Mouse (Mus musculus) effector memory CD4-positive, alpha-beta T cell, adult 7 months (primary cell): Measurements from ENCODE around the gene Elobl. TPM values are rescaled to one million over a fixed set of nuclear protein-coding genes. Genes with fewer than 3 reads are reported as not detected.

Experiments used
- polyA plus RNA-seq: library from polyadenylated mRNA; unstranded; fragments of 100-300 nt; shearing (Covaris generic); gene quantifications from one replicate; pipeline ENCODE4 v1.2.1, GENCODE M21; 2017

Elobl gene
- polyA plus RNA-seq: not detected

GRCm38 (mm10) chr11:88966881-88967361 is at the start of gene Elobl:
Elobl (minus strand) TSS chr11:88966931.

GRCm38 (mm10) chr11:88998974-88999722 is 32.4 kb upstream of the Elobl start, which contains the start of gene Trim25:
Trim25 (plus strand) TSS chr11:88999376.

GRCm38 (mm10) chr11:88970202-88970732 is 3.5 kb upstream of the Elobl start, which contains the start of gene Coil:
Coil (plus strand) TSS chr11:88970252.

GRCm38 (mm10) chr11:88955217-88955969 is 11.3 kb downstream of the Elobl start, which contains the start of gene Scpep1:
Scpep1 (minus strand) TSS chr11:88955465.

Other genes with a start within 250 kb of the Elobl start
- gene Msi2, start 248.4 kb downstream of the Elobl start, polyA plus RNA-seq: 9.7 TPM
- gene Akap1, start 102.3 kb downstream of the Elobl start, polyA plus RNA-seq: 1.2 TPM
- 35.6 TPM for gene Scpep1, start 11.5 kb downstream of the Elobl start, polyA plus RNA-seq
- gene Coil, start 3.3 kb upstream of the Elobl start, polyA plus RNA-seq: 6.5 TPM
- 26.0 TPM for gene Trim25, start 32.4 kb upstream of the Elobl start, polyA plus RNA-seq
- gene Dgke, start 99.9 kb upstream of the Elobl start, polyA plus RNA-seq: 11.4 TPM
- not detected for gene Gm525, start 106.9 kb upstream of the Elobl start, polyA plus RNA-seq